Comparison of ENCODE assay signal across 8 mouse cellular contexts in genomic region chr7:89126063-89126882, GRCm38 (mm10).
A peak's percentile ranks its signal among the peaks of the same experiment; 100 is the strongest.
DNase-seq lines count a peak whose midpoint lies in the region; ATAC-seq and TF ChIP-seq lines count a peak whose summit lies in the region.

No protein-coding gene starts in this region.

- peak; percentile 26 to 43 for DNase-seq in urinary bladder, adult 18-20 months (ENCODE audit: low spot score in 2 of 2)
- DNase-seq in urinary bladder, postnatal 10 days (ENCODE audit: low spot score): no peak
- DNase-seq in gastrocnemius, postnatal 14 days: peak; percentile 54
- peak; percentile 43 to 56 for DNase-seq in left cerebral cortex, postnatal 36 days (ENCODE audit: low spot score in 2 of 2)
- peak; percentile 3 to 46 for DNase-seq in spleen, adult 2 months (ENCODE audit: low read depth in 1 of 2, low spot score in 2 of 2)

- H3K36me3 ChIP-seq in intestine, embryonic 16.5 days (ENCODE audit: control insufficient read depth, insufficient read depth, low read length): no peaks in the 10 kb centered on the region
- H3K36me3 ChIP-seq in midbrain, embryonic 15.5 days (replicated peaks): no peaks in the 10 kb centered on the region
- H3K36me3 ChIP-seq in spleen, adult 2 months (ENCODE audit: control insufficient read depth, insufficient read depth, low read length): no peaks in the 10 kb centered on the region

- no peaks in the 10 kb centered on the region for H3K4me1 ChIP-seq in cortical plate, adult 2 months (ENCODE audit: control insufficient read depth, insufficient read depth, low read length)
- H3K4me1 ChIP-seq in intestine, embryonic 16.5 days (ENCODE audit: control insufficient read depth, insufficient read depth, low read length): no peaks in the 10 kb centered on the region
- H3K4me1 ChIP-seq in midbrain, embryonic 15.5 days: no peaks in the 10 kb centered on the region
- H3K4me1 ChIP-seq in spleen, adult 2 months (ENCODE audit: control insufficient read depth, insufficient read depth, insufficient read length): no peaks in the 10 kb centered on the region

- H3K9me3 ChIP-seq in intestine, embryonic 16.5 days (ENCODE audit: control insufficient read depth, low read length): no peaks in the 10 kb centered on the region
- H3K9me3 ChIP-seq in midbrain, embryonic 15.5 days: no peaks in the 10 kb centered on the region

- intact Hi-C loops in gastrocnemius, postnatal 14 days (cut with DNase I; ENCODE audit: low total_unique reads): loop anchor here (5.0 kb wide), 1 partner anchor 39 kb away; no protein-coding TSS in a partner anchor
- intact Hi-C loops in left cerebral cortex, postnatal 36 days (cut with DNase I): loop anchor here (2.0 kb wide), 1 partner anchor 39 kb away; no protein-coding TSS in a partner anchor

- no peak for TF ChIP-seq POLR2A in cortical plate, adult 2 months (IDR thresholded peaks at IDR 0.05; ENCODE audit: extremely low read depth, insufficient read depth, low read length)
- TF ChIP-seq POLR2A in spleen, adult 2 months (IDR thresholded peaks at IDR 0.05; ENCODE audit: low read depth, low read length): no peak

- no peaks in the 10 kb centered on the region for H3K27me3 ChIP-seq in intestine, embryonic 16.5 days (replicated peaks; ENCODE audit: control insufficient read depth, insufficient read depth, low read length)
- no peaks in the 10 kb centered on the region for H3K27me3 ChIP-seq in midbrain, embryonic 15.5 days (replicated peaks)
- H3K27me3 ChIP-seq in spleen, adult 2 months (ENCODE audit: control insufficient read depth, insufficient read depth, low read length): no peaks in the 10 kb centered on the region

- no peak overlapping the region for H3K27ac ChIP-seq in cortical plate, adult 2 months (ENCODE audit: insufficient read depth, low read length)
- H3K27ac ChIP-seq in intestine, embryonic 16.5 days (ENCODE audit: low read length): no peak overlapping the region
- H3K27ac ChIP-seq in midbrain, embryonic 15.5 days: no peak overlapping the region
- no peak overlapping the region for H3K27ac ChIP-seq in spleen, adult 2 months (ENCODE audit: insufficient read depth, low read length)

- TF ChIP-seq CTCF in cortical plate, adult 2 months (IDR thresholded peaks at IDR 0.05; ENCODE audit: extremely low read depth, insufficient read depth, low read length): peak; percentile 92
- peak; percentile 68; the same call in 1 of the 2 replicates for TF ChIP-seq CTCF in spleen, adult 2 months (IDR thresholded peaks at IDR 0.05; ENCODE audit: extremely low read depth, insufficient read depth, insufficient read length, insufficient replicate concordance)

- no peak overlapping the region for H3K4me3 ChIP-seq in cortical plate, adult 2 months (ENCODE audit: insufficient read depth, low read length)
- H3K4me3 ChIP-seq in intestine, embryonic 16.5 days (ENCODE audit: low read length): no peak overlapping the region
- no peak overlapping the region for H3K4me3 ChIP-seq in midbrain, embryonic 15.5 days
- H3K4me3 ChIP-seq in spleen, adult 2 months (ENCODE audit: extremely low read depth, insufficient read depth, insufficient read length): no peak overlapping the region

- no peak overlapping the region for H3K9ac ChIP-seq in intestine, embryonic 16.5 days (ENCODE audit: low read depth, low read length)
- H3K9ac ChIP-seq in midbrain, embryonic 15.5 days: no peak overlapping the region

- WGBS in intestine, embryonic 16.5 days: 55% methylated on average over 7 of the region's 7 CpGs
- 52% methylated on average over 7 of the region's 7 CpGs for WGBS in midbrain, embryonic 15.5 days
- 59% methylated on average over 7 of the region's 7 CpGs for WGBS in spleen, adult 2 months

- H3K4me2 ChIP-seq in intestine, embryonic 16.5 days (ENCODE audit: low read depth, low read length): no peak overlapping the region
- no peak overlapping the region for H3K4me2 ChIP-seq in midbrain, embryonic 15.5 days

- ATAC-seq in intestine, embryonic 16.5 days: peak; percentile 58
- ATAC-seq in midbrain, embryonic 15.5 days (replicated peaks): peak; percentile 96
